25 mouse cellular contexts compared by ENCODE assay signal in the genomic region with DNA sequence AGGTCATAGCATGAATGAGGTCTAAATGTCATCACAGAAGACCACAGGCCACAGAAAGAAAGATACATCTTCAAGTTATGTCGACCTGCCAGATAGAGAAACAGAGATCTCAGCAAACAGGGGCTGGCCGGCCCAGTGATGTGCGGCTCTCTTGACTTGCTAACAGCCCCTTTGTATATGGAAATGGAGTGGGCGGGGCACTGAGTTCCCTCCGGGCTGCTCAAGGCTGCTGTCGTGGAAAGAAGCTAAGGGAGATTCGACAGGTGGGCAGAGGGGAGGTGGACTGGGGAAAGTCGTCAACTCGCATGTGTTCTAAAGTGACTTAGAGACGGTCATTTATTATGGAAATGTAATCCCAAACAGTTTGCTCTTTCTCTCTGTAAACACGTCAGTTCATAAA. TPM values are rescaled to one million over a fixed set of nuclear protein-coding genes. Genes with fewer than 3 reads are reported as not detected.
A peak's percentile ranks its signal among the peaks of the same experiment; 100 is the strongest.
DNase-seq lines count a peak whose midpoint lies in the region; ATAC-seq lines count a peak whose summit lies in the region.
"Had no signal": no experiment of that assay in that cellular context is flagged by ENCODE, and none has a peak within 500 bp of the region (broad histone marks: within the 10 kb centered on the region; RNA-seq: fewer than 3 reads in every experiment).

No protein-coding gene starts in this region.

- no peak for ATAC-seq in kidney, embryonic 14.5 days (ENCODE audit: low FRiP score, low TSS enrichment)
- ATAC-seq: CD4-positive, CD25-positive, alpha-beta regulatory T cell, adult 4 months; forebrain, embryonic 14.5 days; intestine, embryonic 15.5 days had no signal

- no peak overlapping the region for H3K4me2 ChIP-seq in kidney, embryonic 14.5 days (replicated peaks; ENCODE audit: low read depth, low read length)
- H3K4me2 ChIP-seq: embryonic facial prominence, embryonic 15.5 days; heart, embryonic 13.5 days; hindbrain, embryonic 12.5 days; intestine, embryonic 15.5 days had no signal

- WGBS in kidney, embryonic 14.5 days = 6% methylated on average over 11 of the region's 11 CpGs

- peak; percentile 26 for DNase-seq in embryo, embryonic 9.5 days (ENCODE audit: extremely low spot score)
- no peak for DNase-seq in embryo, embryonic 10.5 days (ENCODE audit: low spot score)
- DNase-seq in ES-CJ7 (ENCODE audit: low read depth, low spot score) = peak; percentile 93
- DNase-seq in ZHBTc4 (ENCODE audit: low read depth, low spot score) = peak; percentile 95
- DNase-seq in yolk sac, embryonic 10.5 days (ENCODE audit: low spot score) = peak; percentile 12
- no peak for DNase-seq in heart, postnatal 14 days
- DNase-seq: adrenal gland, adult 2 months; B cell, adult 2 months; cerebellum, adult 11 months; cerebellum, adult 8-10 months; cerebellum, postnatal 25 days; gastrocnemius, adult 2 months; gastrocnemius, postnatal 36 days; heart, adult 11 months; heart, postnatal 4 days had no signal

- no peaks in the 10 kb centered on the region for H3K27me3 ChIP-seq in kidney, embryonic 14.5 days (ENCODE audit: control insufficient read depth, insufficient read depth, low read length)
- H3K27me3 ChIP-seq: embryonic facial prominence, embryonic 15.5 days; hindbrain, embryonic 12.5 days; intestine, embryonic 15.5 days had no signal

- no peak overlapping the region for H3K27ac ChIP-seq in kidney, embryonic 14.5 days (ENCODE audit: low read depth, low read length)
- H3K27ac ChIP-seq: embryonic facial prominence, embryonic 15.5 days; forebrain, embryonic 10.5 days; gastrocnemius, adult 2 months; heart, embryonic 13.5 days; hindbrain, embryonic 12.5 days; intestine, embryonic 15.5 days had no signal

- H3K9ac ChIP-seq in kidney, embryonic 14.5 days (ENCODE audit: low read depth, low read length) = no peak overlapping the region
- H3K9ac ChIP-seq: embryonic facial prominence, embryonic 15.5 days; heart, embryonic 13.5 days; hindbrain, embryonic 12.5 days; intestine, embryonic 15.5 days had no signal

- no peak overlapping the region for H3K4me3 ChIP-seq in kidney, embryonic 14.5 days (ENCODE audit: low read length)
- H3K4me3 ChIP-seq: embryonic facial prominence, embryonic 15.5 days; erythroblast, embryonic 14.5 days; forebrain, embryonic 10.5 days; gastrocnemius, adult 2 months; heart, embryonic 13.5 days; hindbrain, embryonic 12.5 days; intestine, embryonic 15.5 days had no signal

- no peaks in the 10 kb centered on the region for H3K9me3 ChIP-seq in kidney, embryonic 14.5 days (ENCODE audit: control insufficient read depth, low read length)
- H3K9me3 ChIP-seq: embryonic facial prominence, embryonic 15.5 days; forebrain, embryonic 10.5 days; heart, embryonic 13.5 days; hindbrain, embryonic 12.5 days; intestine, embryonic 15.5 days had no signal

- no peaks in the 10 kb centered on the region for H3K36me3 ChIP-seq in kidney, embryonic 14.5 days (ENCODE audit: control insufficient read depth, insufficient read depth, low read length)
- H3K36me3 ChIP-seq: embryonic facial prominence, embryonic 15.5 days; forebrain, embryonic 10.5 days; G1E; heart, embryonic 13.5 days; intestine, embryonic 15.5 days had no signal

- intact Hi-C loops in heart, postnatal 14 days (cut with DNase I) = no loop called here

- no peaks in the 10 kb centered on the region for H3K4me1 ChIP-seq in kidney, embryonic 14.5 days (ENCODE audit: control insufficient read depth, insufficient read depth, low read length)
- H3K4me1 ChIP-seq: embryonic facial prominence, embryonic 15.5 days; forebrain, embryonic 10.5 days; heart, embryonic 13.5 days; hindbrain, embryonic 12.5 days; intestine, embryonic 15.5 days had no signal

RNA-seq across cellular contexts. Expression of a gene that starts 36.2 kb away (rescaled TPM):
- 1 to 10 TPM; 1.3 to 1.9 TPM for total RNA-seq in heart, postnatal 14 days (2021)
- 0.73 and 1.1 TPM in 2 replicates for polyA plus RNA-seq in kidney, embryonic 14.5 days (2014; fragmentation: Nextera tagmentation; extraction: Ambion mirVana)
- polyA plus RNA-seq: CD4-positive, CD25-positive, alpha-beta regulatory T cell, adult 4 months; erythroblast, embryonic 14.5 days; G1E had no signal

Comparison
In these comparisons a context has a peak if more than half of its experiments do, and no peak if none do; other contexts are left out.
1. DNase-seq: peak in embryo, embryonic 9.5 days (single experiment), ES-CJ7 (single experiment), ZHBTc4 (single experiment) and yolk sac, embryonic 10.5 days (single experiment); none in embryo, embryonic 10.5 days (single experiment) and heart, postnatal 14 days (0 of 2).